Mouse (Mus musculus) forelimb bud, embryonic 11.5 days (tissue): ENCODE measurements around the gene Cblb.

Experiments
- DNase-seq: peaks from one replicate; pipeline ENCODE4 v3.0.0-alpha.2; 2012; ENCODE audit warnings: low read depth, low spot score

Gene Cblb

GRCm38 (mm10) chr16:52038283-52038682, 7.3 kb downstream of the Cblb start:
- DNase-seq: no peak

- DNase-seq: no peak
Observed at GRCm38 (mm10) chr16:52038821-52039220, 7.8 kb downstream of the Cblb start.

GRCm38 (mm10) chr16:52040937-52041336, 9.9 kb downstream of the Cblb start:
- no peak for DNase-seq

GRCm38 (mm10) chr16:52042667-52043379, 11.8 kb downstream of the Cblb start:
- DNase-seq: no peak

- no peak for DNase-seq
Observed at GRCm38 (mm10) chr16:52043380-52044117, 12.5 kb downstream of the Cblb start.

- DNase-seq: no peak
Observed at GRCm38 (mm10) chr16:52044518-52044917, 13.5 kb downstream of the Cblb start.

- DNase-seq: no peak
Observed at GRCm38 (mm10) chr16:52044985-52045384, 14.0 kb downstream of the Cblb start.

GRCm38 (mm10) chr16:52046464-52046863, 15.4 kb downstream of the Cblb start:
- no peak for DNase-seq

- no peak for DNase-seq
Observed at GRCm38 (mm10) chr16:52051106-52051505, 20.1 kb downstream of the Cblb start.

- DNase-seq: no peak
Observed at GRCm38 (mm10) chr16:52052734-52053133, 21.7 kb downstream of the Cblb start.

- DNase-seq: no peak
Observed at GRCm38 (mm10) chr16:52055236-52055635, 24.2 kb downstream of the Cblb start.

GRCm38 (mm10) chr16:52056164-52056563, 25.1 kb downstream of the Cblb start:
- no peak for DNase-seq

- DNase-seq: no peak
Observed at GRCm38 (mm10) chr16:52057335-52057734, 26.3 kb downstream of the Cblb start.

GRCm38 (mm10) chr16:52059535-52059934, 28.5 kb downstream of the Cblb start:
- no peak for DNase-seq

- no peak for DNase-seq
Observed at GRCm38 (mm10) chr16:52060100-52060719, 29.2 kb downstream of the Cblb start.

GRCm38 (mm10) chr16:52061015-52061481, 30.0 kb downstream of the Cblb start:
- DNase-seq: no peak

- no peak for DNase-seq
Observed at GRCm38 (mm10) chr16:52064309-52065105, 33.5 kb downstream of the Cblb start.

GRCm38 (mm10) chr16:52067632-52068516, 36.8 kb downstream of the Cblb start:
- DNase-seq: no peak

GRCm38 (mm10) chr16:52068517-52068874, 37.5 kb downstream of the Cblb start:
- no peak for DNase-seq

GRCm38 (mm10) chr16:52069648-52070047, 38.6 kb downstream of the Cblb start:
- DNase-seq: no peak

GRCm38 (mm10) chr16:52070128-52070527, 39.1 kb downstream of the Cblb start:
- DNase-seq: no peak
